Comparison of ENCODE assay signal across 9 mouse cellular contexts in genomic region chr5:148709111-148709771, GRCm38 (mm10).
DNase-seq lines count a peak whose midpoint lies in the region; ATAC-seq and TF ChIP-seq lines count a peak whose summit lies in the region.
"Had no signal": no experiment of that assay in that cellular context is flagged by ENCODE, and none has a peak within 500 bp of the region (broad histone marks: within the 10 kb centered on the region; RNA-seq: fewer than 3 reads in every experiment).

No protein-coding gene starts in this region.

- TF ChIP-seq CTCF in heart, adult 2 months (IDR thresholded peaks at IDR 0.05), result no peak

- H3K9me3 ChIP-seq in heart, embryonic 11.5 days (replicated peaks; ENCODE audit: control insufficient read depth, low read length), result no peaks in the 10 kb centered on the region
- H3K9me3 ChIP-seq: liver, embryonic 12.5 days had no signal

- intact Hi-C loops in heart, adult 2 months (cut with DNase I), result no loop called here

- no peak for TF ChIP-seq EP300 in heart, adult 2 months (IDR thresholded peaks at IDR 0.05; ENCODE audit: insufficient read depth, low read depth, low read length)

- WGBS in heart, embryonic 11.5 days (ENCODE audit: insufficient replicate concordance), result 34% methylated on average over 10 of the region's 10 CpGs
- 58% methylated on average over 10 of the region's 10 CpGs for WGBS in heart, adult 2 months

- no peak overlapping the region for H3K4me3 ChIP-seq in heart, embryonic 11.5 days (ENCODE audit: low read depth, low read length)
- no peak overlapping the region for H3K4me3 ChIP-seq in heart, adult 2 months
- H3K4me3 ChIP-seq: liver, embryonic 12.5 days had no signal

- no peak overlapping the region for H3K9ac ChIP-seq in heart, embryonic 11.5 days (ENCODE audit: low read depth, low read length)
- no peak overlapping the region for H3K9ac ChIP-seq in heart, adult 2 months (ENCODE audit: low read depth, low read length)
- H3K9ac ChIP-seq: liver, embryonic 12.5 days had no signal

- DNase-seq in heart, adult 2 months, result no peak
- peak; percentile 36 to 38 for DNase-seq in right cerebral cortex, adult 2 months (ENCODE audit: low spot score in 2 of 2)
- DNase-seq in right cerebral cortex, postnatal 4 days, result no peak
- DNase-seq in layer of hippocampus, postnatal 36 days, result peak; percentile 25 to 33
- no peak for DNase-seq in cerebellum, adult 8-10 months
- DNase-seq in liver, result no peak
- no peak for DNase-seq in retina, postnatal 1 day

- no peaks in the 10 kb centered on the region for H3K36me3 ChIP-seq in heart, embryonic 11.5 days (ENCODE audit: control insufficient read depth, insufficient read depth, low read length)
- H3K36me3 ChIP-seq in heart, adult 2 months (ENCODE audit: control insufficient read depth, insufficient read depth, low read length), result 0 out of 2 replicates have a peak, but pooled peaks cover 2% of the 10 kb centered on the region
- H3K36me3 ChIP-seq: liver, embryonic 12.5 days had no signal

- H3K27ac ChIP-seq in heart, embryonic 11.5 days (ENCODE audit: low read depth, low read length), result no peak overlapping the region
- no peak overlapping the region for H3K27ac ChIP-seq in heart, adult 2 months
- H3K27ac ChIP-seq: liver, embryonic 12.5 days had no signal

- H3K4me2 ChIP-seq in heart, embryonic 11.5 days, result peak overlapping the region; percentile 40
- H3K4me2 ChIP-seq: liver, embryonic 12.5 days had no signal

- H3K4me1 ChIP-seq in heart, embryonic 11.5 days (ENCODE audit: control insufficient read depth, insufficient read depth, low read length), result peaks cover 15% of the 10 kb centered on the region
- H3K4me1 ChIP-seq in heart, adult 2 months (ENCODE audit: control insufficient read depth, insufficient read depth, low read length), result peaks cover 5% of the 10 kb centered on the region

- H3K27me3 ChIP-seq in heart, embryonic 11.5 days (ENCODE audit: control insufficient read depth, insufficient read depth, low read length), result no peaks in the 10 kb centered on the region
- H3K27me3 ChIP-seq in heart, adult 2 months (ENCODE audit: control insufficient read depth, insufficient read depth, low read length), result no peaks in the 10 kb centered on the region

- no peaks in the 10 kb centered on the region for H3K79me2 ChIP-seq in heart, adult 2 months (replicated peaks; ENCODE audit: control insufficient read depth, insufficient read depth, low read length)

- no peak for TF ChIP-seq POLR2A in heart, adult 2 months (IDR thresholded peaks at IDR 0.05; ENCODE audit: insufficient read depth, low read depth, low read length)

- ATAC-seq in heart, embryonic 11.5 days (replicated peaks; ENCODE audit: insufficient number of reproducible peaks, low FRiP score, low TSS enrichment), result no peak
- ATAC-seq: liver, embryonic 12.5 days had no signal

Comparison
In these comparisons a context has a peak if more than half of its experiments do, and no peak if none do; other contexts are left out.
1. DNase-seq: peak in right cerebral cortex, adult 2 months (2 of 2) and layer of hippocampus, postnatal 36 days (2 of 2); none in heart, adult 2 months (0 of 2), right cerebral cortex, postnatal 4 days (single experiment), cerebellum, adult 8-10 months (single experiment), liver (single experiment) and retina, postnatal 1 day (single experiment).